Mouse (Mus musculus): Measurements from ENCODE around the gene Gm6169. TPM values are rescaled to one million over a fixed set of nuclear protein-coding genes. Genes with fewer than 3 reads are reported as not detected.
"Not testable (repeated sequence)": the region's sequence is repeated elsewhere in the genome, so short reads cannot be mapped to it uniquely, and the experiment has no call there.

Gm6169 gene
- 0.27 and 0.68 TPM in 2 replicates for polyA plus RNA-seq (2016; fragmentation: Nextera tagmentation; extraction: Ambion mirVana)

DNA sequence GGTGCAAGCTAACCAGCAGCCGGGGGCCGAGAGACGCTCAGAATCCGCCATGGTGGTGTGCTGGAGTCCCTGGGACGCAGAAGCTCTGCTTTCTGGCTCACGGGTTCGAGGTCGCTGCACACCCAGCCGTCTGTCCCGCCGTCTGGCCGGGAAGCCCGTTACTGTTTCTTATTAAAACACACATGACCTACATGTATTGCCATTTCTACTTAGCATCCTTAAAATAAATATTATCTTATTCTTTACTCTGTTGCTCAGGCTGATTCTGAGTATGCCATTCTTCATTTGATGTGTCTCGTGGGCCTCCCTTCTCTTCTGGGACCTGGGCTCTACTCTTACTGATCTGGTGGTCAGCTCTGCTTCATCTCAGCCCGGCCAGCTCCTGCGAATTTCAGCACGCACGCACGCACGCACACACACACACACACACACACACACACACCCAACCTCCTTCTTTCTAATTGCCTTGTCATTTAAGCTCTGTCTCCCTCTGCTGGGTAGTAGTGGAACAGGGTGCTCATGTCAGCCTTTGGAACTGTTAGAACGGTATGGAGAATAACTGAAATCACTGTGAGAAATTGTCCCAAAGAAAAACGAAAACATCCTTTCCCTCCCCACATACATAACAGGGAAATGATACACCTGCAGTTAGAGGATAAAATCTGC lies at the start of gene Gm6169:
TSS of gene Gm6169 (minus strand) at position 51 of the 666 bp plus-strand sequence.
- Histone ChIP-seq H3K9me3 (no peaks in the 10 kb centered on the region), H3K4me1 (no peaks in the 10 kb centered on the region), H3K36me3 (no peaks in the 10 kb centered on the region), H3K27ac (no peak within 1 kb of the TSS), H3K4me3 (no peak within 1 kb of the TSS), H3K27me3 (replicated peaks) (no peaks in the 10 kb centered on the region), H3K9ac (no peak within 1 kb of the TSS), H3K4me2 (replicated peaks) (no peak within 1 kb of the TSS)
- ATAC-seq (ENCODE audit: low FRiP score, low read depth), result no peak
- WGBS, result 88% methylated on average over 22 of the region's 22 CpGs

DNA sequence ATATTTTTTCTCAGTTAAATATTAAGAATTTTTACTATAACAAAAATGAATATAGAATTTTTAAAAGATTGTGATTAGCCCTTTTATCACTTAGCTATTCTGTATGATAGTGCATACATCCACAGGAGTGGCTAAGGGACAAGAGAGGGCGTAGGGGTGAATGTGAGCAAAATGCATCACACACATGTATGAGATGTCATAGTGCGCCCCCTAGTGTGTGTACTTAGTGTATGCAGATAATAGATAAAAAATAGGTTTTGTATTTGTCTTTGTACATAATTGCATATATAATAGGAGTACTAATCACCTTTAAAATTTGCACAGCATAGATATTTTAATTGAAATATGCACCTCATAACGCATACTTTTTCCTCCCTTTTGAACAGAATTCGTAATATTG lies 46.8 kb upstream of the Gm6169 start:
- no peaks in the 10 kb centered on the region for H3K4me1 ChIP-seq
- H3K4me2 ChIP-seq (replicated peaks), result no peak overlapping the region
- WGBS, result 63% methylated on average over 4 of the region's 4 CpGs
- no peak overlapping the region for H3K4me3 ChIP-seq
- H3K27ac ChIP-seq, result no peak overlapping the region
- no peaks in the 10 kb centered on the region for H3K9me3 ChIP-seq
- peaks cover 59% of the 10 kb centered on the region for H3K36me3 ChIP-seq
- ATAC-seq (ENCODE audit: low FRiP score, low read depth), result no peak
- no peak overlapping the region for H3K9ac ChIP-seq
- H3K27me3 ChIP-seq (replicated peaks), result no peaks in the 10 kb centered on the region

DNA sequence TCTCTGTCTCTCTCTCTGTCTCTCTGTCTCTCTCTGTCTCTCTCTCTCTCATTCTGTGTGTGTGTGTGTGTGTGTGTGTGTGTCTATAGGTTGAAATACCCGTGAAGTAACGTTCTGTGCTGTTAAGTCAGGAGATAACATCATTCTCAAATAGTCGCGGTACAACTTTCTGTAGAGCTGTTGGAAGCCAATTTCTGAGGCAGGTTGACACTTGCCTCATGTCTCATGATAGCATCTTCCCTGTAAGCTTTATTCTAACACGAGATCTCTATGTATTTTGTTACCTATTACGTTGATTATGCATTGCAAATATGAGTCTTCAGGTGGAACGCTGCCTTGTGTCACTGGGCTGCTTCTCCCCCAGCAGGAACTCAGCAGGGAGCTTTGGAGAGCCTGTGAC lies 43.3 kb upstream of the Gm6169 start:
- Histone ChIP-seq H3K27me3 (replicated peaks) (no peaks in the 10 kb centered on the region), H3K9ac (no peak overlapping the region), H3K9me3 (no peaks in the 10 kb centered on the region), H3K36me3 (peaks cover 30% of the 10 kb centered on the region), H3K27ac (no peak overlapping the region), H3K4me2 (replicated peaks) (no peak overlapping the region), H3K4me1 (0 out of 2 replicates have a peak, but pooled peaks cover 3% of the 10 kb centered on the region), H3K4me3 (no peak overlapping the region)
- WGBS, result 93% methylated on average over 7 of the region's 7 CpGs
- ATAC-seq (ENCODE audit: low FRiP score, low read depth), result no peak

DNA sequence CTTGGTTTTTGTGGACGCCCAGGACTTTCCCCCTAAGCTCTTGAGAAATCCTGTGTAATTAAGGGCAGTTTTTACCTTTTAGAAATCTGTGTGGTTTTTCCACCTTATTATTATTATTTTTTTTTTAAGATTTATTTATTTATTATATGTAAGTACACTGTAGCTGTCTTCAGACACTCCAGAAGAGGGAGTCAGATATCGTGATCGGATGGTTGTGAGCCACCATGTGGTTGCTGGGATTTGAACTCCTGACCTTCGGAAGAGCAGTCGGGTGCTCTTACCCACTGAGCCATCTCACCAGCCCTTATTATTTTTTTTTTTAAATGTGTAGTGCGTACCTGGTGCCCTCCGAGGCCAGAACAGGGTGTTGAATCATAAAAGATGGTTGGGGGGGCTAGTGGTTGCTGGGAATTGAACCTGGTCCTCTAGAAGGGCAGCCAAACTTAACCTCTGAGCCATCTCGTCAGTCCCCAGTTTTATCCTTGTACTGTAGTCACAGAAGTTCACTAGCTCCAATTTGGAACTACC lies 39.4 kb upstream of the Gm6169 start:
- H3K9me3 ChIP-seq; H3K4me1 ChIP-seq; H3K27ac ChIP-seq; H3K27me3 ChIP-seq (replicated peaks): not testable (repeated sequence)
- 32% methylated on average over 8 of the region's 8 CpGs for WGBS
- ATAC-seq (ENCODE audit: low FRiP score, low read depth), result peak; percentile 11; the same call in 1 of the 2 replicates
- peak overlapping the region; percentile 75 for H3K4me2 ChIP-seq (replicated peaks)
- peaks cover 19% of the 10 kb centered on the region for H3K36me3 ChIP-seq
- peak overlapping the region; percentile 82 for H3K4me3 ChIP-seq
- peak overlapping the region; percentile 82 for H3K9ac ChIP-seq

DNA sequence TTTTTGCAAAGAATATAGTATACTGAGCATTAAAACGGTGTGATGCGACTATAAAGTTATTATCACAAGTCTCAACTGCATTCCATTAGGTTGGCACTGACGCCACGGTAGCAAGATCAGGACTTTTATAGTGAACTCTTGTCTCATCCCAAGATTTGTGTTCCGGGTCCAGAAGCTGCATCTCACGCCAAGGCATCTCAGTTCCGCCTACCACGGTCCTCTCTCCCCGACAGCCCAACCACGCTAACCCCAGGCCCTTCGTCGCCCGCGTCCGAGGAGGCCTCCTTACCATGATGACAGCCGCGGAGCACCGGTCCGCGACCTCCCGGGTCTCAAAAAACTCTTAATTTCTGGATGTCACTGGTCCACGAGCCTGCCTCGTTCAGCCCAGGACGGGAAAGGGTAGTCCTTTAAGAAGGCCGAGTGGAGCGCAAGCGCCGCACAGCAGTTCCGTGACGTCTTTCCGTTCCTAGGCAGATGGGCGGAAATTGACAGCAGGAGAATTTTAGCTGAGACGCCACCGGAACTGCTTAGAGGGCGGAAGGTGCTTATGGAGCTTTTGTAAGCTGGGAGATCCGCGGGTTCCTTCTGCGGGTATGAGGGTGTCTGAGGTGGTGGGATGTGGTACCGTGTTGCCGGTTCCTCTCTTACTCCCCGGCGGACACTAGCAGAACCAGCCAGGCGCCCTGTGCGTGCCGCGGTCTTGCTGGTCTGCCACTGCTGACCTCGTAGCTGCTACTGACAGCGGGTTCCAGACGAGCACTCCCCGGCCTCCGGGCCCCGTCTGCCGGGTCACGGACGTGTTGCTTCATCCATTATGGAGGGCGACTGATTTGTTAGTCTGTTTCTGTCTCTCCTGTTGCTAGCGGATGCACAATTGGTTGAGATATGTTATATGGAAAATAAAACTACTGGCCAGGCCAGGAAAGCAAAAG lies 38.7 kb upstream of the Gm6169 start, which contains the start of the genes Gfm2 and Nsa2:
TSS of gene Gfm2 (plus strand) at position 472 of the 935 bp plus-strand sequence.
TSS of gene Nsa2 (minus strand) at position 472 of the 935 bp plus-strand sequence.
- no peaks in the 10 kb centered on the region for H3K27me3 ChIP-seq (replicated peaks)
- no peaks in the 10 kb centered on the region for H3K9me3 ChIP-seq
- peak within 1 kb of the TSS; percentile 59; the same call in 1 of the 2 replicates for H3K27ac ChIP-seq
- peaks cover 6% of the 10 kb centered on the region; the same call in 1 of the 2 replicates for H3K4me1 ChIP-seq
- H3K4me2 ChIP-seq (replicated peaks), result peak within 1 kb of the TSS; percentile 75
- H3K4me3 ChIP-seq, result peak within 1 kb of the TSS; percentile 82
- peak within 1 kb of the TSS; percentile 82 for H3K9ac ChIP-seq
- peak; percentile 95 for ATAC-seq (ENCODE audit: low FRiP score, low read depth)
- H3K36me3 ChIP-seq, result peaks cover 16% of the 10 kb centered on the region
- under 1% methylated on average over 57 of the region's 57 CpGs for WGBS

DNA sequence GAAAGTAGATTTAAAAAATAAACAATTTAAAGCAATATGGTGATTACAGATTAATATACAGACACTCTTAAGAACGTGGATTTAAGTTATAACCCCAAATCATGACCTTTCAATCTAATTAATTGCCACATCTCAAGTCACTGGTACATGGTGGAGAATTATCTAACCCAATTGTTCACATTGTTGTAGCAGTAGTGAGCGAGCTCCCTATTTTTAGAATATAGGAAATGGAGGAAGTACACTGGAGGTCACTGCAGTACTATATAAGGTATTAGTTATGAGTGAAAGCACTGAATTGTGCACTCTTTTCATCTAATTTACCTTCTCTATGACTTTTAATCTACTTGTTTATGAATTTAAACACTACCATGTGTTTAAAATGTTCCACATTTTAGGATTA lies 31.4 kb upstream of the Gm6169 start:
- not testable (repeated sequence) for H3K27ac ChIP-seq; H3K4me2 ChIP-seq (replicated peaks); H3K9me3 ChIP-seq; H3K4me1 ChIP-seq; ATAC-seq (ENCODE audit: low FRiP score, low read depth); H3K4me3 ChIP-seq; H3K27me3 ChIP-seq (replicated peaks); H3K9ac ChIP-seq
- peaks cover 29% of the 10 kb centered on the region for H3K36me3 ChIP-seq
- no CpG with 5 or more reads among the region's 2 CpGs for WGBS

DNA sequence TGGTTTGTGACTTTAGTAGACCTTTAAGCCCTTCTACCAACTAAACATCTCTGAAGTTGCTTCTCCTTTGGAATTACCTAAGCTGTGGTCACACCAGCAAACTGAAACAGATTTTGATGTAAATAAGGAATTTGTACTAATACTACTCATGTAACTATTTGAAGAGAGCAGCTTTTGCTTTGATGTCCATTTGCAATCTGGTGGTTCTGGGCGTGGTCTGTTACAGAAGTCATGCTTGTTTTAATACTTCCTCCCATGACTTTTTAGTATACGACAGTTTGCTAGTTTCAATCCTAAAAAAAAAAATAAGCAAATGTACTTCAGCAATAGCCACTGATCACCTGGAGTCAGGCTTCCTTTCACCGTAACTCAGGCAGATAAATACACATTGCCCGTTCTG lies 30.6 kb upstream of the Gm6169 start:
- H3K4me2 ChIP-seq (replicated peaks); H3K9me3 ChIP-seq; ATAC-seq (ENCODE audit: low FRiP score, low read depth); H3K27me3 ChIP-seq (replicated peaks); H3K4me1 ChIP-seq; H3K27ac ChIP-seq; H3K9ac ChIP-seq; H3K4me3 ChIP-seq: not testable (repeated sequence)
- peaks cover 26% of the 10 kb centered on the region for H3K36me3 ChIP-seq
- 90% methylated on average over 4 of the region's 4 CpGs for WGBS

DNA sequence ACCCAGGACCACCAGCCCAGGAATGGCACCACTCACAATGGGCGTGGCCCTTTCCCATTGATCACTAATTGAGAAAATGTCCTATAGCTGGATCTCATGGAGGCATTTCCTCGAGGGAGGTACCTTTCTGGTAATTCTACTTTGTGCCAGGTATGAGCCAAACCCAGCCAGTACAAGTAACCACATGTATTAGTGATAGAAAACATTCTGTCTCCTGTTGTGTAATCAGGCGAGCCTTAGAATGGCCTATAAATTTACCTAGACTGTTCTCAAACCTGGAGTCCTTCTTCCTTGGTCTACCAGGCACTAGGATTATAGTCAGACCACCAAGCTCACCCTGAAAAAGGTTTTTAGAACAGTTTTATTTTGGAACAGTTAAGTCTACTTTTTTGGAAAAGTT lies 22.3 kb upstream of the Gm6169 start:
- H3K27me3 ChIP-seq (replicated peaks), result no peaks in the 10 kb centered on the region
- 82% methylated on average over 3 of the region's 3 CpGs for WGBS
- no peak overlapping the region for H3K4me3 ChIP-seq
- no peak overlapping the region for H3K4me2 ChIP-seq (replicated peaks)
- H3K27ac ChIP-seq, result no peak overlapping the region
- no peaks in the 10 kb centered on the region for H3K4me1 ChIP-seq
- no peaks in the 10 kb centered on the region for H3K9me3 ChIP-seq
- H3K9ac ChIP-seq, result no peak overlapping the region
- H3K36me3 ChIP-seq, result peaks cover 22% of the 10 kb centered on the region
- ATAC-seq (ENCODE audit: low FRiP score, low read depth), result no peak

DNA sequence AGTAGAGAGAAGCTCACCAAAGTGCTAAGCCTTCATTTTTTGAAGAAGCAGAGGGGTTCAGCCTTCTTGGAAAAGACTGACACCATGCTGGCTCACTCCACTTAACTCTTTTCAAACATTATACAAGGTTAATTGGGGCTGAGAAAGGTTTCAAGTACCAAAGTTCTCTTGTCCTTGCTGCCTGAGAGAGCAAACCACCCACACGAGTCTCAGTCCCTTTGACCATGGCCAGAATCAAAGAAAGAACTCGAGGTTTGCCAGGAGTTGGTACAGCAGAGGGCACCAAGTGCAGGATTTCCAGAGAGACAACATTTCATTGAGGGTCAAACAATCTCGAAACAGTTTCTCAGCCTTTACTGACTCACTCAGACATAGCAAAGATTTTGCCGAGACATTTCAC lies 10.0 kb upstream of the Gm6169 start:
- 81% methylated on average over 4 of the region's 4 CpGs for WGBS
- Histone ChIP-seq H3K9me3 (no peaks in the 10 kb centered on the region), H3K9ac (no peak overlapping the region), H3K4me2 (replicated peaks) (no peak overlapping the region), H3K27me3 (replicated peaks) (no peaks in the 10 kb centered on the region), H3K27ac (no peak overlapping the region), H3K4me1 (no peaks in the 10 kb centered on the region), H3K4me3 (no peak overlapping the region), H3K36me3 (peaks cover 15% of the 10 kb centered on the region)
- no peak for ATAC-seq (ENCODE audit: low FRiP score, low read depth)

DNA sequence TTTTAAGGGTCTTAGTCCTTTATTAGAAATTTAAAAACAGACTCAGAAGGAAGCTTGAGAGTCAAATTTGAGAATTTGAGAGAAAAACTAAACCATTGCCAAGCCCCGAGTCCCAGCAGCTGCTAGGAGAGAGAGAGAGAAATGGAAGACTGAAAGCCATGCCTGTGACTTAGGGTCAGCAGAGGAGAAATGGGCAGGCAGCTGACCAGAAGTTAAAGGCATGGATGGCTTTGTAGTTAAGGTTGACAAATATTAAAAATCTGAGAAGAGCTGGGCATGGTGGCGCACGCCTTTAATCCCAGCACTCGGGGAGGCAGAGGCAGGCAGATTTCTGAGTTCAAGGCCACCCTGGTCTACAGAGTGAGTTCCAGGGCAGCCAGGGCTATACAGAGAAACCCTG lies 8.7 kb upstream of the Gm6169 start:
- H3K4me1 ChIP-seq; H3K4me3 ChIP-seq; ATAC-seq (ENCODE audit: low FRiP score, low read depth); H3K9ac ChIP-seq; H3K27me3 ChIP-seq (replicated peaks); H3K9me3 ChIP-seq; H3K4me2 ChIP-seq (replicated peaks); H3K27ac ChIP-seq: not testable (repeated sequence)
- peaks cover 11% of the 10 kb centered on the region for H3K36me3 ChIP-seq
- WGBS, result 94% methylated on average over 4 of the region's 4 CpGs

DNA sequence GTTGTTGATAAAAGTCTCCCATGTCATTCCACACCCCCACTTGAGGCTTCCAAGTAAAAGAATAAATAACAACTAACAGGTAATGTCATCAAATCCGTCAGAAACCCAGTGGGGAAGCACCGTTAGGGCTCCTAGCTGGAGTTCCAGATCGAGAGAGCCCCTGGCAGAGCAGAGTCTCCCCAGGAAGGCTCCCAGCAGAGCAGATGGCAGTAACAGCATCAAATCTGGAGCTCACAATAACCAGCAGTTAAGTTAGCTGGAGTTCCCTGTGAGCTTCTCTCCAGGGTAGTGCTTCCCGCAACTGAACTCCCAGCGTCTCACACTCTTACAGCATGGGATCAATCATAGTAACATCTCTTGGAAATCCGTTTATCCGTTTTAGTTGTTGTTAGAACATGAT lies 6.0 kb upstream of the Gm6169 start:
- WGBS, result 77% methylated on average over 7 of the region's 7 CpGs
- no peaks in the 10 kb centered on the region for H3K27me3 ChIP-seq (replicated peaks)
- no peaks in the 10 kb centered on the region for H3K4me1 ChIP-seq
- H3K9ac ChIP-seq, result no peak overlapping the region
- no peak overlapping the region for H3K4me2 ChIP-seq (replicated peaks)
- peaks cover 7% of the 10 kb centered on the region for H3K36me3 ChIP-seq
- no peak for ATAC-seq (ENCODE audit: low FRiP score, low read depth)
- no peak overlapping the region for H3K27ac ChIP-seq
- H3K4me3 ChIP-seq, result no peak overlapping the region
- no peaks in the 10 kb centered on the region for H3K9me3 ChIP-seq

DNA sequence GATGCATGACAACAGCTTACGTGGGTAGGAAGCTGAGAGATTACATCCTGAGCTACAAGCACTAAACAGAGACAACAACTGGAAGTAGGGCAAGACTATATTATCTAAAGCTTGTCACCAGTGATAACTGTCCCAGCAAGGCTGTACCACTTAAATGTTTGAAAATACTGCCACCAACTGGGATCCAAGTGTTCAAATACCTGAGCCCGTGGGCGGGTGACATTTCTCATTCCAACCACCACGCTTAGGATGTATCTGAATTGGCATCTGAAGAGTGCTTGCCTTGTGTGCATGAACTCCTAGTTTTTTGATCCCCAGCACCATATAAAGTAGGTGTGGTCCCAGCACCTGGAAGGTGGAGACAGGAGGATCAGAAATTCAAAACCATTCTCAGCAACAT lies 3.3 kb downstream of the Gm6169 start:
- Histone ChIP-seq H3K27ac (no peak overlapping the region), H3K36me3 (peaks cover 3% of the 10 kb centered on the region; the same call in 1 of the 2 replicates), H3K9me3 (no peaks in the 10 kb centered on the region), H3K4me3 (no peak overlapping the region), H3K4me2 (replicated peaks) (no peak overlapping the region), H3K4me1 (no peaks in the 10 kb centered on the region), H3K9ac (no peak overlapping the region), H3K27me3 (replicated peaks) (no peaks in the 10 kb centered on the region)
- no peak for ATAC-seq (ENCODE audit: low FRiP score, low read depth)
- 91% methylated on average over 4 of the region's 4 CpGs for WGBS
